Mouse (Mus musculus) heart, postnatal 0 days (tissue): ENCODE measurements around the gene Crybg3. TPM values are rescaled to one million over a fixed set of nuclear protein-coding genes. Genes with fewer than 3 reads are reported as not detected.
A peak's percentile ranks its signal among the peaks of the same experiment; 100 is the strongest.
"Not testable (repeated sequence)": the region's sequence is repeated elsewhere in the genome, so short reads cannot be mapped to it uniquely, and the experiment has no call there.

Source experiments
- ATAC-seq: fragments of 200-750 bp; cut with Nextera tagmentation; 2 replicates; pipeline ENCODE4 v1.8.0; 2017; ENCODE audit warnings: low read depth, moderate number of reproducible peaks, moderate library complexity; ENCODE audit not compliant: insufficient read depth
- DNase-seq: peaks from one replicate; pipeline ENCODE4 v3.0.0-alpha.2; 2016; ENCODE audit warnings: low spot score
- H3K27ac ChIP-seq: fragments of 300-500 bp; sonication (generic); 2 replicates; pipeline ENCODE4 v1.5.1; 2014; ENCODE audit warnings: low read depth, mild to moderate bottlenecking
- H3K27me3 ChIP-seq: fragments of 300-500 bp; sonication (generic); 2 replicates; pipeline ENCODE4 v1.6.1; 2014; ENCODE audit warnings: low read length, mixed read lengths; ENCODE audit not compliant: control insufficient read depth, insufficient read depth
- H3K36me3 ChIP-seq: fragments of 300-500 bp; sonication (generic); replicated peaks from 2 replicates; pipeline ENCODE4 v1.6.1; 2014; ENCODE audit warnings: low read length, mixed read lengths; ENCODE audit not compliant: control insufficient read depth, insufficient read depth
- H3K4me1 ChIP-seq: fragments of 300-500 bp; sonication (generic); 2 replicates; pipeline ENCODE4 v1.6.1; 2014; ENCODE audit warnings: antibody characterized with exemption; ENCODE audit not compliant: control insufficient read depth, insufficient read depth
- H3K4me2 ChIP-seq: fragments of 300-500 bp; sonication (generic); 2 replicates; pipeline ENCODE4 v1.6.1; 2014; ENCODE audit warnings: low read depth, mild to moderate bottlenecking, low read length, moderate library complexity
- H3K4me3 ChIP-seq: fragments of 300-500 bp; sonication (generic); 2 replicates; pipeline ENCODE4 v1.5.1; 2014; ENCODE audit warnings: low read depth, low read length
- H3K9ac ChIP-seq: fragments of 300-500 bp; sonication (generic); replicated peaks from 2 replicates; pipeline ENCODE4 v1.6.1; 2014; ENCODE audit warnings: low read depth, low read length, mixed read lengths
- H3K9me3 ChIP-seq: fragments of 300-500 bp; sonication (generic); replicated peaks from 2 replicates; pipeline ENCODE4 v1.6.1; 2016; ENCODE audit warnings: low read length; ENCODE audit not compliant: control insufficient read depth
- CTCF ChIP-seq: IDR thresholded peaks from 2 replicates; pipeline ENCODE4 v1.5.1; 2016; ENCODE audit warnings: antibody characterized with exemption, control low read depth, low read depth
- EP300 ChIP-seq: IDR thresholded peaks from 2 replicates; pipeline ENCODE4 v1.6.1; 2016; ENCODE audit warnings: antibody characterized with exemption, low read depth
- WGBS: fragments of 180-500 bp; shearing (Covaris S2); extraction: QIAGEN DNeasy Blood & Tissue Kit; methylation state at CpG from one replicate; pipeline ENCODE4 v1.1.7; 2014; 5-methylcytosine and 5-hydroxymethylcytosine counted together
- polyA plus RNA-seq: library from polyadenylated mRNA; unstranded; fragments of >200 nt; fragmentation: Nextera tagmentation; extraction: Ambion mirVana; gene quantifications from 2 replicates; pipeline ENCODE4 v1.2.1, GENCODE M21; 2015
- total RNA-seq: library from RNA; depleted of rRNA; stranded (reverse); fragments of >200 nt; gene quantifications from 2 replicates; pipeline ENCODE4 v1.2.3, GENCODE M21; 2014; ENCODE audit warnings: low replicate concordance

Crybg3 gene
- total and polyA plus RNA-seq, 2 experiments from 2014 or later, result 8.9 to 26.9 TPM

DNA sequence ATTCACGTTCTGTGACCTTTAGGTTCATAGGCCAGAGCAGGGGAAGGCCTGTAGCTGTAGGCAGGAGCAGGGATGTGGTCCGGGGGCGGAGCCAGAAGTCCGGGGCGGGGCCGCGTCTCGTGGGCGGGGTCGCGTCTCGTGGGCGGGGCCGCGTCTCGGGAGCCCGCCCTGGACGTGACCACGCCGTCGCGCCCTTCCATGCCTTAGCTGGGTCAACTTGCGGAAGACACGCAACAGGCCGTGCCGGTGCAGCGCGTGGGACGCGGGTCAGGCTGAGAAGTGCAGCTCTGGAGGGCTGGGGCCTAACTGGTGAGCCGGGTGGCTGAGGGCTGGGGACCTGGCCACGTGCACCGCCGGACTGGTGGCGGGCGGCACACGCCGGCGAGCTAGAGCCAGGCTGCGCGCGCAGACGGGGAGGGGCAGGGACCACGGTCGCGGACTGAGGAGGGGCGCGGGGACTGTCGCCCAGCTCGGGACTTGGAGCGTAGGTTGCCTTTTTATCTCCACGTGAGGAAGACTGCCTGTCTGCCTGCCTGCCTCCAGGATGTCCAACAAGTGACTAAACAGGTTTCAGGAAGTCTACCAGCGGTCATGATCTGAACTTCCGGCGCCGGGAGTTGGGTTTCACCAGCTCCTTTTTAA lies 129.0 kb downstream of the Crybg3 start, which contains the start of gene Riox2:
TSS of gene Riox2 (plus strand) at position 139 of the 642 bp plus-strand sequence.
- Histone ChIP-seq H3K4me1 (peaks cover 4% of the 10 kb centered on the region), H3K27me3 (no peaks in the 10 kb centered on the region), H3K27ac (peak within 1 kb of the TSS; percentile 40), H3K36me3 (peaks cover 3% of the 10 kb centered on the region), H3K9me3 (no peaks in the 10 kb centered on the region), H3K4me2 (peak within 1 kb of the TSS; percentile 62), H3K9ac (peak within 1 kb of the TSS; percentile 60), H3K4me3 (peak within 1 kb of the TSS; percentile 68)
- TF ChIP-seq EP300 (no peak), CTCF (no peak)
- WGBS, result 1% methylated on average over 56 of the region's 56 CpGs
- ATAC-seq (peak; percentile 91), DNase-seq (peak; percentile 43)

GRCm38 (mm10) chr16:59469846-59470245 lies 130.9 kb downstream of the Crybg3 start:
- 80% methylated on average over 1 of the region's 1 CpGs for WGBS
- Histone ChIP-seq H3K27ac (no peak overlapping the region), H3K4me2 (no peak overlapping the region), H3K4me3 (no peak overlapping the region), H3K9ac (no peak overlapping the region), H3K9me3 (no peaks in the 10 kb centered on the region), H3K27me3 (no peaks in the 10 kb centered on the region), H3K36me3 (no peaks in the 10 kb centered on the region), H3K4me1 (peaks cover 4% of the 10 kb centered on the region)
- TF ChIP-seq CTCF (no peak), EP300 (no peak)
- no peak for DNase-seq
- ATAC-seq, result no peak

DNA sequence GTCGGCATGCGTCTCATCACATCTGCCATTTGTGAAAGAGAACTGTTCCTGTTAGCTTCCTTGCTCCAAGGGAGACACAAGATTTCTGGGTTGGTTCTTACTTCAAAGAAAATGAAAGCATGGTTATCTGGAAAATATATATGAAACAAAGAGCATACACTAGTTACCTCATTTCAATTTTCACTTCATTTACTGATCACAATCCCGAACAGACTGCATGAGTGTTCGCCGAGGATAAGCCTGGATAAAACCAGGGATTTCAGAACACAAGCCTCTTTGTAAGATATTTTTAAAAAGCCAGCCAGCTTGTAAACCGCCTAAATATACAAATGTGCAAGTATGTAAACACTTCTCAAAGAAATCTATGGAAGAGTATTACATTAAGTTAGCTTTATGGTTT lies 136.8 kb downstream of the Crybg3 start:
- Histone ChIP-seq H3K4me3 (no peak overlapping the region), H3K4me2 (no peak overlapping the region), H3K4me1 (no peaks in the 10 kb centered on the region), H3K36me3 (no peaks in the 10 kb centered on the region), H3K9ac (no peak overlapping the region), H3K9me3 (no peaks in the 10 kb centered on the region), H3K27ac (no peak overlapping the region), H3K27me3 (no peaks in the 10 kb centered on the region)
- DNase-seq (no peak), ATAC-seq (no peak)
- TF ChIP-seq EP300 (no peak), CTCF (no peak)
- 84% methylated on average over 6 of the region's 6 CpGs for WGBS

- WGBS, result 68% methylated on average over 4 of the region's 4 CpGs
- ATAC-seq (no peak), DNase-seq (no peak)
- no peaks in the 10 kb centered on the region for H3K36me3 ChIP-seq
- no peak overlapping the region for H3K4me2 ChIP-seq
- H3K4me3 ChIP-seq, result no peak overlapping the region
- no peaks in the 10 kb centered on the region for H3K27me3 ChIP-seq
- H3K9ac ChIP-seq, result no peak overlapping the region
- no peaks in the 10 kb centered on the region for H3K9me3 ChIP-seq
- no peaks in the 10 kb centered on the region for H3K4me1 ChIP-seq
- no peak overlapping the region for H3K27ac ChIP-seq
- TF ChIP-seq CTCF (no peak), EP300 (no peak)
Observed at GRCm38 (mm10) chr16:59463567-59463966, 137.2 kb downstream of the Crybg3 start.

GRCm38 (mm10) chr16:59459259-59459861 lies 141.4 kb downstream of the Crybg3 start:
- ATAC-seq, H3K4me1 ChIP-seq, H3K27me3 ChIP-seq, H3K4me2 ChIP-seq, H3K9me3 ChIP-seq, H3K27ac ChIP-seq, H3K9ac ChIP-seq, DNase-seq, H3K36me3 ChIP-seq, H3K4me3 ChIP-seq: not testable (repeated sequence)
- WGBS, result 65% methylated on average over 4 of the region's 5 CpGs

- Histone ChIP-seq H3K27me3 (no peaks in the 10 kb centered on the region), H3K27ac (no peak overlapping the region), H3K4me3 (no peak overlapping the region), H3K36me3 (no peaks in the 10 kb centered on the region), H3K9ac (no peak overlapping the region), H3K4me2 (no peak overlapping the region), H3K4me1 (no peaks in the 10 kb centered on the region), H3K9me3 (no peaks in the 10 kb centered on the region)
- ATAC-seq (no peak), DNase-seq (no peak)
- TF ChIP-seq CTCF (no peak), EP300 (no peak)
- WGBS, result 82% methylated on average over 5 of the region's 5 CpGs
Observed at GRCm38 (mm10) chr16:59451813-59452212, 149.0 kb downstream of the Crybg3 start.
